16 mouse cellular contexts compared by ENCODE assay signal in genomic region chr13:99851026-99851425, GRCm38 (mm10). TPM values are rescaled to one million over a fixed set of nuclear protein-coding genes. Genes with fewer than 3 reads are reported as not detected.
A peak's percentile ranks its signal among the peaks of the same experiment; 100 is the strongest.
DNase-seq lines count a peak whose midpoint lies in the region; ATAC-seq and TF ChIP-seq lines count a peak whose summit lies in the region.
"Had no signal": no experiment of that assay in that cellular context is flagged by ENCODE, and none has a peak within 500 bp of the region (broad histone marks: within the 10 kb centered on the region; RNA-seq: fewer than 3 reads in every experiment).

No protein-coding gene starts in this region.

- TF ChIP-seq RAD21 in CH12.LX (IDR thresholded peaks at IDR 0.05; ENCODE audit: low read depth, low read length) = no peak

- no peak for TF ChIP-seq POLR2A in CH12.LX (IDR thresholded peaks at IDR 0.05; ENCODE audit: low read depth, low read length)

- in situ Hi-C loops in CH12.LX (cut with MboI; ENCODE audit: low pct_ligation_motif_present, low pct_unique_long_range_greater_than_20kb, low sequenced_read_pairs) = no loop called here

- dilution Hi-C loops in CH12.LX (cut with MboI; ENCODE audit: extremely low pct_ligation_motif_present, extremely low pct_unique_long_range_greater_than_20kb, low sequenced_read_pairs) = no loop called here

- H3K4me1 ChIP-seq in CH12.LX (ENCODE audit: control insufficient read depth in 1 of 2, insufficient read depth in 2 of 2) = no peaks in the 10 kb centered on the region
- H3K4me1 ChIP-seq in heart, embryonic 15.5 days (replicated peaks) = peaks cover 13% of the 10 kb centered on the region
- H3K4me1 ChIP-seq: liver, embryonic 15.5 days had no signal

- 33% methylated on average over 4 of the region's 4 CpGs for WGBS in heart, embryonic 15.5 days

- H3K4me2 ChIP-seq in CH12.LX (ENCODE audit: insufficient read depth, low read depth, poor library complexity, severe bottlenecking) = 0 out of 2 replicates have a peak overlapping the region, but pooled peaks have one; percentile 8
- peak overlapping the region; percentile 24 for H3K4me2 ChIP-seq in heart, embryonic 15.5 days
- H3K4me2 ChIP-seq: liver, embryonic 15.5 days; midbrain, embryonic 13.5 days had no signal

- no peak overlapping the region for H3K27ac ChIP-seq in CH12.LX (ENCODE audit: insufficient read depth, low read depth)
- H3K27ac ChIP-seq in heart, embryonic 15.5 days = peak overlapping the region; percentile 52; the same call in 1 of the 2 replicates
- H3K27ac ChIP-seq: limb, embryonic 10.5 days; liver, embryonic 15.5 days; midbrain, embryonic 13.5 days had no signal

- no peaks in the 10 kb centered on the region for H3K79me2 ChIP-seq in CH12.LX (replicated peaks; ENCODE audit: control insufficient read depth, extremely low read depth, insufficient read depth, poor library complexity, severe bottlenecking)

- H3K4me3 ChIP-seq in CH12.LX (replicated peaks in 1 of 3; ENCODE audit: low read depth in 2 of 3, low read length in 2 of 3, poor library complexity in 1 of 3) = no peak overlapping the region
- H3K4me3 ChIP-seq in heart, embryonic 15.5 days = no peak overlapping the region
- H3K4me3 ChIP-seq: limb, embryonic 10.5 days; liver, embryonic 15.5 days; midbrain, embryonic 13.5 days had no signal

- DNase-seq in adrenal gland, postnatal 10 days = peak; percentile 11
- no peak for DNase-seq in adrenal gland, adult 8-10 months
- no peak for DNase-seq in CH12.LX (ENCODE audit: extremely low read depth)
- peak; percentile 68 for DNase-seq in kidney, postnatal 14 days
- no peak for DNase-seq in thymus, postnatal 4 days
- DNase-seq in retina, postnatal 1 day = no peak
- DNase-seq: adrenal gland, adult 2 months; cerebellum, postnatal 36 days had no signal

- no peaks in the 10 kb centered on the region for H3K27me3 ChIP-seq in CH12.LX (replicated peaks)
- no peaks in the 10 kb centered on the region for H3K27me3 ChIP-seq in heart, embryonic 15.5 days
- H3K27me3 ChIP-seq: midbrain, embryonic 13.5 days had no signal

- no peaks in the 10 kb centered on the region for H3K36me3 ChIP-seq in CH12.LX (replicated peaks in 1 of 2; ENCODE audit: control insufficient read depth in 1 of 2, insufficient read depth in 1 of 2, low read length in 1 of 2)
- H3K36me3 ChIP-seq in heart, embryonic 15.5 days = no peaks in the 10 kb centered on the region
- H3K36me3 ChIP-seq: limb, embryonic 10.5 days; liver, embryonic 15.5 days; midbrain, embryonic 13.5 days had no signal

- no peak for ATAC-seq in heart, embryonic 15.5 days (replicated peaks; ENCODE audit: insufficient number of reproducible peaks, insufficient read depth, low FRiP score, low read depth)
- ATAC-seq in megakaryocyte-erythroid progenitor cell, adult 5-6 weeks (replicated peaks; ENCODE audit: low FRiP score, low TSS enrichment, poor library complexity, severe bottlenecking) = no peak
- ATAC-seq: forebrain, embryonic 16.5 days; midbrain, embryonic 13.5 days had no signal

- no peak for TF ChIP-seq EP300 in CH12.LX (IDR thresholded peaks at IDR 0.05; ENCODE audit: low read length)

- H3K9me3 ChIP-seq in CH12.LX (replicated peaks; ENCODE audit: low read length) = no peaks in the 10 kb centered on the region
- no peaks in the 10 kb centered on the region for H3K9me3 ChIP-seq in heart, embryonic 15.5 days (replicated peaks)
- H3K9me3 ChIP-seq: limb, embryonic 10.5 days; liver, embryonic 15.5 days; midbrain, embryonic 13.5 days had no signal

- no peak for TF ChIP-seq CTCF in CH12.LX (conservative IDR thresholded peaks at IDR 0.05 in 1 of 2, IDR thresholded peaks at IDR 0.05 in 1 of 2; ENCODE audit: low read depth in 2 of 2, low read length in 2 of 2)

- no peak overlapping the region for H3K9ac ChIP-seq in CH12.LX (ENCODE audit: insufficient read depth, low read depth)
- no peak overlapping the region for H3K9ac ChIP-seq in heart, embryonic 15.5 days
- H3K9ac ChIP-seq: liver, embryonic 15.5 days; midbrain, embryonic 13.5 days had no signal

TF ChIP-seq in CH12.LX, 34 proteins besides CTCF, POLR2A, EP300 and RAD21:
- TF ChIP-seq MEF2A (IDR thresholded peaks at IDR 0.05; ENCODE audit: borderline replicate concordance, low read depth, low read length) = no peak
- no peak for TF ChIP-seq CHD1 (IDR thresholded peaks at IDR 0.05; ENCODE audit: low read depth, low read length)
- TF ChIP-seq ETS1 (conservative IDR thresholded peaks at IDR 0.05; ENCODE audit: low read depth, low read length) = no peak
- TF ChIP-seq KAT2A (IDR thresholded peaks at IDR 0.05; ENCODE audit: insufficient replicate concordance, low read length) = no peak
- TF ChIP-seq MAX (IDR thresholded peaks at IDR 0.05; ENCODE audit: low read length) = no peak
- TF ChIP-seq ELF1 (IDR thresholded peaks at IDR 0.05; ENCODE audit: low read depth, low read length) = no peak
- TF ChIP-seq MXI1 (IDR thresholded peaks at IDR 0.05; ENCODE audit: low read depth, low read length) = no peak
- TF ChIP-seq BHLHE40 (IDR thresholded peaks at IDR 0.05; ENCODE audit: low read depth, low read length) = no peak
- no peak for TF ChIP-seq USF2 (conservative IDR thresholded peaks at IDR 0.05; ENCODE audit: low read depth, low read length)
- TF ChIP-seq E2F4 (IDR thresholded peaks at IDR 0.05; ENCODE audit: insufficient replicate concordance, low read depth, low read length) = no peak
- no peak for TF ChIP-seq POLR2AphosphoS2 (IDR thresholded peaks at IDR 0.05; ENCODE audit: low read depth, low read length)
- no peak for TF ChIP-seq HCFC1 (IDR thresholded peaks at IDR 0.05; ENCODE audit: low read depth, low read length)
- TF ChIP-seq SIN3A (IDR thresholded peaks at IDR 0.05; ENCODE audit: low read length) = no peak
- no peak for TF ChIP-seq TCF12 (IDR thresholded peaks at IDR 0.05; ENCODE audit: low read depth, low read length)
- TF ChIP-seq USF1 (IDR thresholded peaks at IDR 0.05; ENCODE audit: low read depth, low read length) = no peak
- TF ChIP-seq IRF4 (IDR thresholded peaks at IDR 0.05; ENCODE audit: low read depth, low read length) = no peak
- no peak for TF ChIP-seq JUND (conservative IDR thresholded peaks at IDR 0.05; ENCODE audit: low read depth, low read length)
- TF ChIP-seq NELFE (IDR thresholded peaks at IDR 0.05; ENCODE audit: low read depth, low read length) = no peak
- TF ChIP-seq ZNF384 (IDR thresholded peaks at IDR 0.05; ENCODE audit: low read depth, low read length) = no peak
- TF ChIP-seq ZC3H11A (IDR thresholded peaks at IDR 0.05; ENCODE audit: low read depth, low read length) = no peak

RNA-seq across cellular contexts. Expression of gene Cartpt, which starts 49.9 kb away (rescaled TPM):
- total RNA-seq in adrenal gland, postnatal 10 days (2021) = 10 to 100 TPM in 1 of 2 experiments, 1 to 10 TPM in 1; 8.1 to 11.7 TPM
- total RNA-seq in adrenal gland, adult 8-10 months (2022) = 10 to 100 TPM in 2 of 4 experiments, 1 to 10 TPM in 2; 7.2 to 21.1 (median 11.5) TPM
- total RNA-seq in CH12.LX (2012; rRNA removed) (not detected in 2 replicates), CH12.LX (2014; rRNA removed) (not detected in 2 replicates)
- not detected in 2 replicates for polyA plus RNA-seq in CH12.LX (2012; ENCODE audit: insufficient read length, low read depth)
- polyA plus RNA-seq in heart, embryonic 15.5 days (2015; fragmentation: Nextera tagmentation; extraction: Ambion mirVana) = 0.25 and 1.8 TPM in 2 replicates
- not detected in 2 replicates for total RNA-seq in megakaryocyte-erythroid progenitor cell, adult 5-6 weeks (2014; fragmentation: Nextera tagmentation)
- total RNA-seq in megakaryocyte-erythroid progenitor cell, adult 5-6 weeks (2017) = not detected in 2 replicates
- total RNA-seq: heart, adult 18-20 months had no signal
- polyA plus RNA-seq: testis, adult 2 months had no signal

Comparison
In these comparisons a context has a peak if more than half of its experiments do, and no peak if none do; other contexts are left out.
1. DNase-seq: peak in adrenal gland, postnatal 10 days (single experiment) and kidney, postnatal 14 days (single experiment); none in adrenal gland, adult 8-10 months (single experiment), CH12.LX (single experiment), thymus, postnatal 4 days (single experiment) and retina, postnatal 1 day (single experiment).
2. RNA of gene Cartpt, which starts 49.9 kb away (total RNA-seq): 7.2 to 21.1 TPM in adrenal gland, adult 8-10 months and 8.1 to 11.7 TPM in adrenal gland, postnatal 10 days; not detected in CH12.LX and not detected in megakaryocyte-erythroid progenitor cell, adult 5-6 weeks; every median in the first group is over 4 times any median in the second.